Mouse (Mus musculus): ENCODE measurements around the gene Dpp3.
A peak's percentile ranks its signal among the peaks of the same experiment; 100 is the strongest.
"Not testable (repeated sequence)": the region's sequence is repeated elsewhere in the genome, so short reads cannot be mapped to it uniquely, and the experiment has no call there.

Dpp3 gene

DNA sequence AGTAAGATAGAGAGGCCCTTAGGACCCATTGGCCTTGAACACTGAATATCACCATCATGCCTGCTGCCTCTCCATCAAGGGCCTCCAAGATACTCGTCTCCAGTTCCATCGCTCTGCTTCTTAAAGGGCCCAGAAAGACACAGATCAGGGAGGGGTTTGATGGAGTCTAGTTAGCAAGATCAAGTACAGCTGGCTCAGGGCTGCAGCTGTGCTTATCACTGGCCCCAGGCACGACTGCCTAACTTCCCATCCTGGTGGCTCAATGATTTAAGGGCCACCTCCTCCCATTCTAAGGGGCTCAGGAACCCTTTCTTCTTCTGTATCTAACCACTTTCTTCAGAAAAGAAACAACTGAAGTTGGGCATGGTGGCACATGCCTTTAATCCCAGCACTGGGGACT, 36.3 kb downstream of the Dpp3 start:
- DNase-seq, result no peak

DNA sequence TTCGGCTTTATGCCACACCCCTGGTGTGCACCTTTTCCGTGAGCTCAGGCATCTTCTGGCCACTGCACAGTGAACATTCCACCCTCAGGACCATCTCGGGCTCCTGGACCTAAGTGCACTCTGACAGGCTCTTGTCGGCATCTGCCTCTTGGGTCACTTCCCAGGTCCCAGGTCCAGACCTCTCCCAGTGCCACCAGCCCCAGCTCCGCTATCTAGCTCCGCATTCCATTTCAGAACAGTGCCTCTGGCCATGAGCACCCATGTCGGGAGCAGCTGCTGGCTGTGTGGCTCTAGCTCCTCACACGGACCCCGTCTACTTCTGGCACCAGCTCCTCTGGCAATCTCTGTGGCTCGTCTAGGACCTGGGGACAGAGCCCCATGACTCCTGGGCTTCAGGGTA, 38.3 kb downstream of the Dpp3 start:
- no peak for DNase-seq

DNA sequence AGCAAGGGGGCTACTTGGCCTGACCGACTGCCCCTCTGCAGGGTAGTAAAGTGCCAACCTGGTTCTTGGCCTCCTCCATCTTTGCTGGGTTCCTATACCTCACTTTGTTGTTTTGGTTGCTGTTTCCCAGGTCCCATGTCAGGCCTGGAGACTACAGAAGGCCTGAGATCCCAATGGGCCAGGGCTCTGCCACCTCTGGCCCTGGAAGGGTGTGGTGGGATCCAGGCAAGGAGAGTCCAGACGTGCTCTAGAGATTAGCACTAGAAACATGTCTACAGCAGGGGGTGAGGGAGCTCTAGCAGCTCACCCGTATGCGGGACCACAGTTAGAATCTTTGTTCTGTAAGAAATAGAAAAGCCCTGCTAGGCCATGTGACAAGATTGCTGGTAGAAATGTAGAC, 44.1 kb downstream of the Dpp3 start:
- DNase-seq, result no peak

DNA sequence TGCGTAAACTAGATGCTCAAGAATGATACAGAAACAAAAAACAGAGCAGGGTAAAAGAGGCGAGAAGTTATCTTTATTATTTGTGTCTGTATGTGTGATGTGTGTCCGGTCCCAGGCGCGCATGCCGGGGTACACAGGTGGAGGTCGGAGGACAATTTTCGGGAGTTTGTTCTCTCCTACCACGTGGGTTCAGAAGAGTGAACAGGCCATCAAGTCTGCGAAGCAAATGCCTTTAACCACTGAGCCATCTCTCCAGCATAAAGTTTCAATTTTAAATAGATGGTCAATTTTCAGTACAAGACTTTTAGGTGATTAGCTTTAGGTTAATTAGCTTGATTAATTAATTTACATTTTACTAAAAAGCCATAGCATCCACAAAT, 48.8 kb downstream of the Dpp3 start:
- DNase-seq, result no peak

DNA sequence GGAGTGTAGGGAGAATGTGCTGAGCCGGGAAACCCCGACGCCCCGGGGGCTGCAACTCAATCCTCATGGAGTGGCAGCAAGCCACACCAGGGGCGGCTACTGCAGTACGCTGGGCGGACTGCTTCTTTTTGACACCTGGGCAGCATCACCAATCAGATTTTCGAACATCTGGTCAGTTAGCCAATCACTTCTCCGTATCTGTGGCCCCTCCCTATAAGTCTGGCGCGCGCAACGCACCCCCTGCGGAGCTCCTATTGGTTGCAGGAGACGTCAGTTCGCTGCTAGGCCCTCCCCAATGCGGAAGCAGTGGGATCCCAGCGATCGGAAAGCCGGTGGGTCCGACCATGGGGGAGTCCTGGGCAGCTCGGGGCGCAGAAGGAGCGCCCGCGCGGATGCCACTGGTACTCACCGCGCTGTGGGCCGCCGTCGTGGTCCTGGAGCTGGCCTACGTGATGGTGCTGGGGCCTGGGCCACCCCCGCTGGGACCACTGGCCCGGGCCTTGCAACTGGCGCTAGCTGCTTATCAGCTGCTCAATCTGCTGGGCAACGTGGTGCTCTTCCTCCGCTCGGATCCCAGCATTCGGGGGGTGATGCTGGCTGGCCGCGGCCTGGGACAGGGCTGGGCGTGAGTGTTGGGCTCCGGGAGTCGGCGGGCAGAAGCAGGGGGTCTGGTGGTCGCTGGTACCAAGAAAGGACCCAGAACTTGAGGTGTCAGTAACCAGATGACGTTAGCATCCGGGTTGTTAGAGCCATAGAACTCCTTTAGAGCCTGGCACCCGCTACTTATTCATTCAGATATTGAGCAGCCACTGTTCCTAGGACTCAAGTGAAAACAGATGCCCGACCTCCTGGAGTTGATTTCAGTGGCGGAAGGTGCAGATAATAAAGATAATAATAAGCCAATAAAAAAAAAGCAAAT, 49.4 kb downstream of the Dpp3 start, which contains the start of gene Zdhhc24:
Zdhhc24 (plus strand) TSS at position 264 of the 919 bp plus-strand sequence.
- peak; percentile 97 for DNase-seq

DNA sequence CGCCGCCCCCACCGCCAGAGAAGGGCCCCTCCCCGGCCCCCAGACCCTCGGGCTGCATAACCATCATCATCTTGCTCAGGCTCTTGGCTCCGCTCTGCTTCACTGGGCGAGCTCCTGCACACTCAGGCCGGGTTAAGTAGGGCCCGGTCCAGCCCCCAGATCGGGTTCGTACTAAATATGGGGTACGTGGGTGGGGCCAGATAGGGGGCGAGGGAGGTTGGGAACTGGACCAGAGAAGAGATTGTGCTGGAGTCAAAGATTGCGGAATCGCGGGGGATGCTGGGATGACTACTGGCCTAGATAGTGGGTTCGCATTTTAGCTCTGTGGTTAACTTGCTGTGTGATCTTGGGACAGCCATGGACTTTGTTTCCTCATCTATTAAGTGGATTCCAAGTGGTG, 50.3 kb downstream of the Dpp3 start, which contains the start of gene Actn3:
Actn3 (minus strand) TSS at position 125 of the 400 bp plus-strand sequence.
- DNase-seq, result no peak

DNA sequence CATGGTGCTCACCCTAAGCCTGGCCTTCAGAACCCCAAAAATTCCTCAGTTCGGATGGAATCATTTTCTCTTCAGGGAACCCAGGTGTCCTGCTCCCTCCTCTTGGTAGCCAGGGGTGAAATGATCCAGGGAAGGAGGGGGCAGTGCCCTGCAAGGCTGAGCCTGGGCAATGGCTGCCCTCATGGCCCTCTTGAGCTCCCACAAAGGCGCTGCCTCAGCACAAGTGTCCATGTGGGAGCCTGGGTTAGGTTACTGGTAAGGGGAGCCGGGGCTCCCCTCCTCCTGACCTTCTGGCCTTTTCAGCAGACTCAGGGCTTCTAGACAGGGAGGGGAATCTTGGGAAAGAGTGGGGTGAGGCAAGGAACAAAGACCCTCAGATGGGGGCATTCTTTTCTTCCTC, 51.3 kb downstream of the Dpp3 start:
- DNase-seq, result no peak

DNA sequence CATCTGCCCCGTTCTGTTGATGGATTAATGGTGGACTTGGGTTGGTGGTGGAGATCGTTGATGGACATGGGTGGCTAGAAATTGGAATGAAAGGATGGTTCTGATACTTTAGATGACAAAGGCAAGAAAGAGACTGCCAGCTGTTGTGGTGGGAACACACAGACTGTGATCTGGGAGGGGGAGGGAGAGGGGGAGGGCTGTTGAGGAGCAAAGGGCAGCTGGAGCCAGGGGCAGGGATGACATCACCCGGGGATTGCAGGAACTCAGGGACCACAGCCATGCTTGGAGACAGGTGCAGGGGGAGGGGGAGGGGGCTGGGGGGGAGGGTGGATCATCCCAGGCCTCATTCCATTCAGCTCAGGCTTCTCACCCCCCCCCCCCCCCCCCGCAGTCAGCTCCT, 51.8 kb downstream of the Dpp3 start:
- peak; percentile 30 for DNase-seq

DNA sequence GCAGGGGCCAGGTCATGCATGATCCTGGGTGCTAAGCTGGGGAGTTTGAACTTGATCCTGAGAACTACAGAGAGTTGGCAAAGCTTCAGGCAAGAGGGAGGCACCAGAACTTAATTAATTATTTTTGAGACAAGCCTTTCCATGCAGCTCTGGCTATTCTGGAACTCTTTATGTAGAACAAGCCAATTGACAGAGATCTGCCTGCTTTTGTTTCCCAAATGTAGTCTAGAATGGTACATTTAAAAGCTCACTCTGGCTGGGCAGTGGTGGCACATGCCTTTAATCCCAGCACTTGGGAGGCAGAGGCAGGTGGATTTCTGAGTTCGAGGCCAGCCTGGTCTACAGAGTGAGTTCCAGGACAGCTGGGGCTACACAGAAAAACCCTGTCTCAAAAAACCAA, 53.5 kb downstream of the Dpp3 start:
- DNase-seq, result not testable (repeated sequence)

DNA sequence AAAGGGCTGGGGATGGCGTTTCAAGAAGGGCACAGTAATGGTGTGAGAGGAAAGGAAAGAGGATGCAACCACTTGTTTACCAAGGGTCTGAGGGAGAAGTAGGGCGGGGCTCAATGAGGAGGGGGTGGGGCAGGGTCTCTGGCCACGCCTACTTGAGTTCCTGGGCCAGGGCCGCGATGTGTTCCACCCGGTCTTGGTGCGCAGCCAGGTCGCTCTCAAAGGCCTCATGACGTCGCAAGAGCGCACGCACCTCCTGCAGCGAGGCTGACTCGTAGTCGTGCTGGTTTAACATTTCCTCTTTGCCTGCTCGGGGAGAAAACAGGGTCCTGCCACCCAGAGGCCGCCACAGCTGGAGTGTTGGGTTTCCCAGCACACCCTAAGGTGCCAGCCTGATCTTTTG, 62.9 kb downstream of the Dpp3 start:
- peak; percentile 57 for DNase-seq

DNA sequence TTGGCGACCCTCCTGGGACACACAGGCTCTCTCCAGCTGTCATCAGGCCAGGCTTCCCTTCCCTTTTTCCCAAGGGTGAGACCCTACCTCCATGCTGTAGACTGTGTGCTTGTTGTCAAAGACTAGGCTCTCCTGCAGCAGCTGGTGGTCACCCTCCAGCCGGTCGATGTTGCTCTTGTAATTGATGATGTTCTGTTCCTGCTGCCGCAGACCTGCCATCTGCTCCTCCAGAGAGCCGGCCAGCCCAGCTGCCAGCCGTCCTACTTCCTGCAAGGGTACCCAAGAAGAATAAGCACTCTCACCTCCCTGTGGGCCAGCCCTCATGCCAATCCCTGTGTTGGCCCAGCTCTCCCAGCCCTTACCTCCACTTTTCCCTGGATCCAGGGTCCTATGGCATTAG, 65.0 kb downstream of the Dpp3 start:
- DNase-seq, result peak; percentile 64

DNA sequence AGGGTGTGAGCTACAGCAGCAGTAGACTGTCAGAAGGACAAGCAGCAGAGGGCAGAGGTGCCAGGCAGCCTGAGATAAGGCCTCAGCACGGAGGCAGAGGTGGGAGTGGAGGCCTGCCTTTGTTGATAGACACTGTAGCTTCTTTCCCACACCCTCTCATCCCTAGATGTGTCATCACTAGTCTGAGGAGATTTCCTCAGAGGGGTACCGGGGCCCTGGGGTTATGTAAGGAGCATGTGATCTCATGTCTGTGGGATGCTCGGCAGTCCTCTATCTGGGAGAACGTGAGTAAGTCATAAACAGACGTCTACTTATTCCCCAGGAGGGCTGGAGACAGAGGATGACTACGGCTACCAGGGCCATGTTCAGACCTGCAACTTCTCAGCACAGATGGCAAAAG, 69.0 kb downstream of the Dpp3 start:
- DNase-seq, result no peak
